ENCODE assay signal across 8 mouse cellular contexts in genomic region chr3:122119733-122120132, GRCm38 (mm10).
DNase-seq lines count a peak whose midpoint lies in the region; ATAC-seq lines count a peak whose summit lies in the region.

No protein-coding gene starts in this region.

- no peak overlapping the region for H3K4me2 ChIP-seq in heart, embryonic 12.5 days
- no peak overlapping the region for H3K4me2 ChIP-seq in lung, embryonic 16.5 days (ENCODE audit: low read depth, low read length)
- H3K4me2 ChIP-seq in intestine, embryonic 15.5 days (replicated peaks), result no peak overlapping the region
- H3K4me2 ChIP-seq in stomach, embryonic 15.5 days, result no peak overlapping the region

- no peaks in the 10 kb centered on the region for H3K36me3 ChIP-seq in heart, embryonic 12.5 days
- H3K36me3 ChIP-seq in lung, embryonic 16.5 days (ENCODE audit: control insufficient read depth, insufficient read depth, low read length), result no peaks in the 10 kb centered on the region
- no peaks in the 10 kb centered on the region for H3K36me3 ChIP-seq in intestine, embryonic 15.5 days
- no peaks in the 10 kb centered on the region for H3K36me3 ChIP-seq in stomach, embryonic 15.5 days

- no peak overlapping the region for H3K9ac ChIP-seq in heart, embryonic 12.5 days
- H3K9ac ChIP-seq in lung, embryonic 16.5 days (ENCODE audit: low read length), result peak overlapping the region; percentile 24; the same call in 1 of the 2 replicates
- no peak overlapping the region for H3K9ac ChIP-seq in intestine, embryonic 15.5 days
- no peak overlapping the region for H3K9ac ChIP-seq in stomach, embryonic 15.5 days

- 0 out of 2 replicates have a peak overlapping the region, but pooled peaks have one; percentile 14 for H3K27ac ChIP-seq in heart, embryonic 12.5 days (ENCODE audit: poor library complexity, severe bottlenecking)
- peak overlapping the region; percentile 91 for H3K27ac ChIP-seq in lung, embryonic 16.5 days (ENCODE audit: low read length)
- 0 out of 2 replicates have a peak overlapping the region, but pooled peaks have one; percentile 17 for H3K27ac ChIP-seq in intestine, embryonic 15.5 days
- peak overlapping the region; percentile 40; the same call in 1 of the 2 replicates for H3K27ac ChIP-seq in stomach, embryonic 15.5 days

- no peaks in the 10 kb centered on the region for H3K9me3 ChIP-seq in heart, embryonic 12.5 days (replicated peaks)
- H3K9me3 ChIP-seq in lung, embryonic 16.5 days (ENCODE audit: control insufficient read depth, low read length), result no peaks in the 10 kb centered on the region
- H3K9me3 ChIP-seq in intestine, embryonic 15.5 days, result no peaks in the 10 kb centered on the region
- no peaks in the 10 kb centered on the region for H3K9me3 ChIP-seq in stomach, embryonic 15.5 days

- H3K27me3 ChIP-seq in heart, embryonic 12.5 days (replicated peaks), result no peaks in the 10 kb centered on the region
- H3K27me3 ChIP-seq in lung, embryonic 16.5 days (ENCODE audit: control insufficient read depth, insufficient read depth, low read depth, low read length), result no peaks in the 10 kb centered on the region
- H3K27me3 ChIP-seq in intestine, embryonic 15.5 days (replicated peaks), result no peaks in the 10 kb centered on the region
- H3K27me3 ChIP-seq in stomach, embryonic 15.5 days (replicated peaks), result no peaks in the 10 kb centered on the region

- H3K4me1 ChIP-seq in heart, embryonic 12.5 days (replicated peaks), result peaks cover 28% of the 10 kb centered on the region
- peaks cover 23% of the 10 kb centered on the region for H3K4me1 ChIP-seq in lung, embryonic 16.5 days (replicated peaks; ENCODE audit: control insufficient read depth, insufficient read depth, low read length)
- peaks cover 7% of the 10 kb centered on the region for H3K4me1 ChIP-seq in intestine, embryonic 15.5 days (replicated peaks)
- H3K4me1 ChIP-seq in stomach, embryonic 15.5 days, result peaks cover 8% of the 10 kb centered on the region; the same call in 1 of the 2 replicates

- WGBS in heart, embryonic 12.5 days, result 65% methylated on average over 7 of the region's 7 CpGs
- WGBS in lung, embryonic 16.5 days, result 70% methylated on average over 7 of the region's 7 CpGs
- 82% methylated on average over 7 of the region's 7 CpGs for WGBS in intestine, embryonic 15.5 days
- WGBS in stomach, embryonic 15.5 days, result 81% methylated on average over 7 of the region's 7 CpGs

- no peak for DNase-seq in heart, postnatal 10 days
- no peak for DNase-seq in lung, adult 18-20 months
- no peak for DNase-seq in right cerebral cortex, postnatal 25 days
- DNase-seq in natural killer cell, adult 2 months (ENCODE audit: low spot score in 2 of 2), result no peak

- ATAC-seq in heart, embryonic 12.5 days (ENCODE audit: insufficient number of reproducible peaks, low FRiP score), result no peak
- no peak for ATAC-seq in lung, embryonic 16.5 days (ENCODE audit: low read depth)
- ATAC-seq in intestine, embryonic 15.5 days, result no peak
- no peak for ATAC-seq in stomach, embryonic 15.5 days (ENCODE audit: insufficient read depth, low FRiP score, low read depth)

- intact Hi-C loops in heart, postnatal 10 days (cut with DNase I), result loop anchor here (1.0 to 2.0 kb wide), 3 partner anchors 15 to 151 kb away; no protein-coding TSS in a partner anchor

- no peak overlapping the region for H3K4me3 ChIP-seq in heart, embryonic 12.5 days
- no peak overlapping the region for H3K4me3 ChIP-seq in lung, embryonic 16.5 days (ENCODE audit: low read length)
- no peak overlapping the region for H3K4me3 ChIP-seq in intestine, embryonic 15.5 days (replicated peaks)
- no peak overlapping the region for H3K4me3 ChIP-seq in stomach, embryonic 15.5 days (replicated peaks)

Comparison
In these comparisons a context has a peak if more than half of its experiments do, and no peak if none do; other contexts are left out.
1. H3K27ac ChIP-seq: peak in every context shown above with its lines; median percentile 91 in lung, embryonic 16.5 days; 40 in stomach, embryonic 15.5 days; 17 in intestine, embryonic 15.5 days; 14 in heart, embryonic 12.5 days.